Mouse (Mus musculus): ENCODE measurements at regions not wholly inside any gene's neighbourhood (a gene's known extent, or its start where the extent isn't known, plus 50 kb on each side); places are given as distances from the start of the nearest gene placed in this dataset.

GRCm38 (mm10) chr10:8667244-8667643 lies 148.6 kb upstream of the Ust start:
- Histone ChIP-seq H3K36me3 (ENCODE audit: control insufficient read depth, insufficient read depth, low read length) (no peaks in the 10 kb centered on the region), H3K27ac (ENCODE audit: low read depth, low read length) (no peak overlapping the region), H3K4me3 (ENCODE audit: low read depth, low read length) (no peak overlapping the region), H3K9ac (ENCODE audit: low read length) (no peak overlapping the region), H3K4me1 (ENCODE audit: control insufficient read depth, insufficient read depth, low read length) (no peaks in the 10 kb centered on the region), H3K27me3 (ENCODE audit: control insufficient read depth, insufficient read depth, low read length) (no peaks in the 10 kb centered on the region), H3K4me2 (ENCODE audit: low read depth) (no peak overlapping the region), H3K9me3 (ENCODE audit: control insufficient read depth, low read length) (no peaks in the 10 kb centered on the region)
- 65% methylated on average over 2 of the region's 2 CpGs for WGBS
- DNase-seq (ENCODE audit: low spot score), result no peak
- no peak for ATAC-seq (ENCODE audit: insufficient read depth, low FRiP score, low TSS enrichment)

GRCm38 (mm10) chr10:8658934-8659294 lies 140.3 kb upstream of the Ust start:
- Histone ChIP-seq H3K4me2 (ENCODE audit: low read depth) (no peak overlapping the region), H3K9ac (ENCODE audit: low read length) (no peak overlapping the region), H3K9me3 (ENCODE audit: control insufficient read depth, low read length) (no peaks in the 10 kb centered on the region), H3K36me3 (ENCODE audit: control insufficient read depth, insufficient read depth, low read length) (no peaks in the 10 kb centered on the region), H3K27me3 (ENCODE audit: control insufficient read depth, insufficient read depth, low read length) (no peaks in the 10 kb centered on the region), H3K4me1 (ENCODE audit: control insufficient read depth, insufficient read depth, low read length) (no peaks in the 10 kb centered on the region), H3K4me3 (ENCODE audit: low read depth, low read length) (no peak overlapping the region), H3K27ac (ENCODE audit: low read depth, low read length) (no peak overlapping the region)
- no peak for DNase-seq (ENCODE audit: low spot score)
- 89% methylated on average over 3 of the region's 3 CpGs for WGBS
- ATAC-seq (ENCODE audit: insufficient read depth, low FRiP score, low TSS enrichment), result no peak

GRCm38 (mm10) chr10:8658024-8658933 lies 139.7 kb upstream of the Ust start:
- Histone ChIP-seq H3K27me3 (ENCODE audit: control insufficient read depth, insufficient read depth, low read length) (no peaks in the 10 kb centered on the region), H3K4me3 (ENCODE audit: low read depth, low read length) (no peak overlapping the region), H3K36me3 (ENCODE audit: control insufficient read depth, insufficient read depth, low read length) (no peaks in the 10 kb centered on the region), H3K9me3 (ENCODE audit: control insufficient read depth, low read length) (no peaks in the 10 kb centered on the region), H3K4me2 (ENCODE audit: low read depth) (no peak overlapping the region), H3K27ac (ENCODE audit: low read depth, low read length) (no peak overlapping the region), H3K9ac (ENCODE audit: low read length) (no peak overlapping the region), H3K4me1 (ENCODE audit: control insufficient read depth, insufficient read depth, low read length) (no peaks in the 10 kb centered on the region)
- DNase-seq (ENCODE audit: low spot score) (no peak), ATAC-seq (ENCODE audit: insufficient read depth, low FRiP score, low TSS enrichment) (no peak)
- 92% methylated on average over 6 of the region's 6 CpGs for WGBS

GRCm38 (mm10) chr10:8657176-8658023 lies 138.8 kb upstream of the Ust start:
- Histone ChIP-seq H3K36me3 (ENCODE audit: control insufficient read depth, insufficient read depth, low read length) (no peaks in the 10 kb centered on the region), H3K4me1 (ENCODE audit: control insufficient read depth, insufficient read depth, low read length) (no peaks in the 10 kb centered on the region), H3K27me3 (ENCODE audit: control insufficient read depth, insufficient read depth, low read length) (no peaks in the 10 kb centered on the region), H3K27ac (ENCODE audit: low read depth, low read length) (no peak overlapping the region), H3K9ac (ENCODE audit: low read length) (no peak overlapping the region), H3K4me2 (ENCODE audit: low read depth) (no peak overlapping the region), H3K4me3 (ENCODE audit: low read depth, low read length) (no peak overlapping the region), H3K9me3 (ENCODE audit: control insufficient read depth, low read length) (no peaks in the 10 kb centered on the region)
- DNase-seq (ENCODE audit: low spot score) (no peak), ATAC-seq (ENCODE audit: insufficient read depth, low FRiP score, low TSS enrichment) (no peak)
- WGBS, result 88% methylated on average over 2 of the region's 2 CpGs

GRCm38 (mm10) chr10:8653651-8654050 lies 135.0 kb upstream of the Ust start:
- DNase-seq (ENCODE audit: low spot score) (no peak), ATAC-seq (ENCODE audit: insufficient read depth, low FRiP score, low TSS enrichment) (no peak)
- WGBS, result 90% methylated on average over 3 of the region's 3 CpGs
- no peaks in the 10 kb centered on the region for H3K4me1 ChIP-seq (ENCODE audit: control insufficient read depth, insufficient read depth, low read length)
- H3K4me2 ChIP-seq (ENCODE audit: low read depth), result no peak overlapping the region
- H3K9ac ChIP-seq (ENCODE audit: low read length), result no peak overlapping the region
- H3K9me3 ChIP-seq (ENCODE audit: control insufficient read depth, low read length), result no peaks in the 10 kb centered on the region
- H3K27me3 ChIP-seq (ENCODE audit: control insufficient read depth, insufficient read depth, low read length), result no peaks in the 10 kb centered on the region
- no peak overlapping the region for H3K27ac ChIP-seq (ENCODE audit: low read depth, low read length)
- no peak overlapping the region for H3K4me3 ChIP-seq (ENCODE audit: low read depth, low read length)
- H3K36me3 ChIP-seq (ENCODE audit: control insufficient read depth, insufficient read depth, low read length), result no peaks in the 10 kb centered on the region

- no peaks in the 10 kb centered on the region for H3K9me3 ChIP-seq (ENCODE audit: control insufficient read depth, low read length)
- no peak overlapping the region for H3K4me3 ChIP-seq (ENCODE audit: low read depth, low read length)
- no peaks in the 10 kb centered on the region for H3K36me3 ChIP-seq (ENCODE audit: control insufficient read depth, insufficient read depth, low read length)
- DNase-seq (ENCODE audit: low spot score) (no peak), ATAC-seq (ENCODE audit: insufficient read depth, low FRiP score, low TSS enrichment) (no peak)
- H3K4me2 ChIP-seq (ENCODE audit: low read depth), result no peak overlapping the region
- H3K27ac ChIP-seq (ENCODE audit: low read depth, low read length), result no peak overlapping the region
- no peaks in the 10 kb centered on the region for H3K27me3 ChIP-seq (ENCODE audit: control insufficient read depth, insufficient read depth, low read length)
- H3K9ac ChIP-seq (ENCODE audit: low read length), result no peak overlapping the region
- WGBS, result 89% methylated on average over 3 of the region's 3 CpGs
- no peaks in the 10 kb centered on the region for H3K4me1 ChIP-seq (ENCODE audit: control insufficient read depth, insufficient read depth, low read length)
These were observed 123.6 kb upstream of the Ust start for GRCm38 (mm10) chr10:8642266-8642665.

- WGBS, result 93% methylated on average over 14 of the region's 14 CpGs
- ATAC-seq (ENCODE audit: insufficient read depth, low FRiP score, low TSS enrichment) (no peak), DNase-seq (ENCODE audit: low spot score) (no peak)
- H3K9me3 ChIP-seq (ENCODE audit: control insufficient read depth, low read length), result no peaks in the 10 kb centered on the region
- no peak overlapping the region for H3K4me2 ChIP-seq (ENCODE audit: low read depth)
- H3K27me3 ChIP-seq (ENCODE audit: control insufficient read depth, insufficient read depth, low read length), result no peaks in the 10 kb centered on the region
- no peak overlapping the region for H3K27ac ChIP-seq (ENCODE audit: low read depth, low read length)
- H3K4me1 ChIP-seq (ENCODE audit: control insufficient read depth, insufficient read depth, low read length), result no peaks in the 10 kb centered on the region
- no peak overlapping the region for H3K9ac ChIP-seq (ENCODE audit: low read length)
- H3K36me3 ChIP-seq (ENCODE audit: control insufficient read depth, insufficient read depth, low read length), result no peaks in the 10 kb centered on the region
- no peak overlapping the region for H3K4me3 ChIP-seq (ENCODE audit: low read depth, low read length)
These were observed 105.7 kb upstream of the Ust start for GRCm38 (mm10) chr10:8624229-8624911.

GRCm38 (mm10) chr10:8618676-8619075 lies 100.1 kb upstream of the Ust start:
- Histone ChIP-seq H3K4me3 (ENCODE audit: low read depth, low read length) (no peak overlapping the region), H3K4me1 (ENCODE audit: control insufficient read depth, insufficient read depth, low read length) (no peaks in the 10 kb centered on the region), H3K9me3 (ENCODE audit: control insufficient read depth, low read length) (no peaks in the 10 kb centered on the region), H3K27ac (ENCODE audit: low read depth, low read length) (no peak overlapping the region), H3K27me3 (ENCODE audit: control insufficient read depth, insufficient read depth, low read length) (no peaks in the 10 kb centered on the region), H3K36me3 (ENCODE audit: control insufficient read depth, insufficient read depth, low read length) (no peaks in the 10 kb centered on the region), H3K9ac (ENCODE audit: low read length) (no peak overlapping the region), H3K4me2 (ENCODE audit: low read depth) (no peak overlapping the region)
- ATAC-seq (ENCODE audit: insufficient read depth, low FRiP score, low TSS enrichment), result no peak
- 83% methylated on average over 1 of the region's 1 CpGs for WGBS
- DNase-seq (ENCODE audit: low spot score), result no peak

Measured in neural tube, embryonic 11.5 days (tissue).